Mouse (Mus musculus): Measurements from ENCODE around the gene Atf6b. TPM values are rescaled to one million over a fixed set of nuclear protein-coding genes. Genes with fewer than 3 reads are reported as not detected.
A peak's percentile ranks its signal among the peaks of the same experiment; 100 is the strongest.

Atf6b gene
- total RNA-seq (2012; rRNA removed) (34.3 and 34.5 TPM in 2 replicates), total RNA-seq (2014; rRNA removed) (18.9 and 20.2 TPM in 2 replicates), polyA plus RNA-seq (2012; ENCODE audit: insufficient read length, low read depth) (54.3 and 59.6 TPM in 2 replicates)

- peak within 1 kb of the TSS; percentile 90 for H3K9ac ChIP-seq (ENCODE audit: insufficient read depth, low read depth)
- H3K79me2 ChIP-seq (replicated peaks; ENCODE audit: control insufficient read depth, extremely low read depth, insufficient read depth, poor library complexity, severe bottlenecking), result no peaks in the 10 kb centered on the region; the same call in 1 of the 2 replicates
- peaks cover 27 to 47% of the 10 kb centered on the region in 2 experiments for H3K36me3 ChIP-seq (replicated peaks in 1 of 2; ENCODE audit: control insufficient read depth in 1 of 2, insufficient read depth in 1 of 2, low read length in 1 of 2)
- H3K27ac ChIP-seq (ENCODE audit: insufficient read depth, low read depth), result peak within 1 kb of the TSS; percentile 42; the same call in 1 of the 2 replicates
- DNase-seq (ENCODE audit: extremely low read depth), result peak; percentile 98
- peak within 1 kb of the TSS; percentile 86 to 94 (median 94) for H3K4me3 ChIP-seq (replicated peaks in 1 of 3; ENCODE audit: low read depth in 2 of 3, low read length in 2 of 3, poor library complexity in 1 of 3)
- H3K9me3 ChIP-seq (replicated peaks; ENCODE audit: low read length), result no peaks in the 10 kb centered on the region
- peaks cover 19% of the 10 kb centered on the region for H3K27me3 ChIP-seq (replicated peaks)
- in situ Hi-C loops (cut with MboI; ENCODE audit: low pct_ligation_motif_present, low pct_unique_long_range_greater_than_20kb, low sequenced_read_pairs) (no loop called here), dilution Hi-C loops (cut with MboI; ENCODE audit: extremely low pct_ligation_motif_present, extremely low pct_unique_long_range_greater_than_20kb, low sequenced_read_pairs) (no loop called here)
- H3K4me1 ChIP-seq (ENCODE audit: control insufficient read depth in 1 of 2, insufficient read depth in 2 of 2), result peaks cover 16 to 45% of the 10 kb centered on the region in 2 experiments
- peak within 1 kb of the TSS; percentile 85 for H3K4me2 ChIP-seq (ENCODE audit: insufficient read depth, low read depth, poor library complexity, severe bottlenecking)
- peak; percentile 85 for TF ChIP-seq BHLHE40 (IDR thresholded peaks at IDR 0.05; ENCODE audit: low read depth, low read length)
- peak; percentile 82 for TF ChIP-seq POLR2A (IDR thresholded peaks at IDR 0.05; ENCODE audit: low read depth, low read length)
- peak; percentile 8; the same call in 1 of the 2 replicates for TF ChIP-seq GABPA (IDR thresholded peaks at IDR 0.05; ENCODE audit: insufficient replicate concordance, low read depth, low read length)
- no peak for TF ChIP-seq ZNF384 (IDR thresholded peaks at IDR 0.05; ENCODE audit: low read depth, low read length)
- no peak for TF ChIP-seq ZC3H11A (IDR thresholded peaks at IDR 0.05; ENCODE audit: low read depth, low read length)
- peak; percentile 85; the same call in 1 of the 2 replicates for TF ChIP-seq CHD2 (IDR thresholded peaks at IDR 0.05; ENCODE audit: low read length)
- TF ChIP-seq ETS1 (conservative IDR thresholded peaks at IDR 0.05; ENCODE audit: low read depth, low read length), result no peak
- peak; percentile 31; the same call in 1 of the 2 replicates for TF ChIP-seq NELFE (IDR thresholded peaks at IDR 0.05; ENCODE audit: low read depth, low read length)
- TF ChIP-seq RCOR1 (conservative IDR thresholded peaks at IDR 0.05; ENCODE audit: low read depth, low read length), result no peak
- TF ChIP-seq MAFK (IDR thresholded peaks at IDR 0.05; ENCODE audit: insufficient replicate concordance, low read length), result no peak
- TF ChIP-seq SIN3A (IDR thresholded peaks at IDR 0.05; ENCODE audit: low read length), result peak; percentile 63; the same call in 1 of the 2 replicates
- TF ChIP-seq HCFC1 (IDR thresholded peaks at IDR 0.05; ENCODE audit: low read depth, low read length), result peak; percentile 97
- peak; percentile 96 for TF ChIP-seq USF1 (IDR thresholded peaks at IDR 0.05; ENCODE audit: low read depth, low read length)
- TF ChIP-seq POLR2AphosphoS2 (IDR thresholded peaks at IDR 0.05; ENCODE audit: low read depth, low read length), result no peak; the same call in 1 of the 2 replicates
- peak; percentile 61; the same call in 1 of the 2 replicates for TF ChIP-seq MYC (IDR thresholded peaks at IDR 0.05; ENCODE audit: low read depth, low read length)
- no peak for TF ChIP-seq EP300 (IDR thresholded peaks at IDR 0.05; ENCODE audit: low read length)
- peak; percentile 83 for TF ChIP-seq NRF1 (IDR thresholded peaks at IDR 0.05; ENCODE audit: low read depth, low read length)
- no peak; the same call in 1 of the 2 replicates for TF ChIP-seq ZMIZ1 (IDR thresholded peaks at IDR 0.05; ENCODE audit: low read depth, low read length)
- TF ChIP-seq MEF2A (IDR thresholded peaks at IDR 0.05; ENCODE audit: borderline replicate concordance, low read depth, low read length), result peak; percentile 65; the same call in 1 of the 2 replicates
- TF ChIP-seq MAZ (IDR thresholded peaks at IDR 0.05; ENCODE audit: low read depth, low read length), result no peak
- peak; percentile 95 for TF ChIP-seq USF2 (conservative IDR thresholded peaks at IDR 0.05; ENCODE audit: low read depth, low read length)
- TF ChIP-seq CTCF (conservative IDR thresholded peaks at IDR 0.05 in 1 of 2, IDR thresholded peaks at IDR 0.05 in 1 of 2; ENCODE audit: low read depth in 2 of 2, low read length in 2 of 2), result no peak
- no peak for TF ChIP-seq TBP (conservative IDR thresholded peaks at IDR 0.05; ENCODE audit: low read depth, low read length)
- TF ChIP-seq E2F4 (IDR thresholded peaks at IDR 0.05; ENCODE audit: insufficient replicate concordance, low read depth, low read length), result no peak
- peak; percentile 98 for TF ChIP-seq ELF1 (IDR thresholded peaks at IDR 0.05; ENCODE audit: low read depth, low read length)
- no peak for TF ChIP-seq ZKSCAN1 (IDR thresholded peaks at IDR 0.05; ENCODE audit: borderline replicate concordance, low read depth, low read length)
- TF ChIP-seq PAX5 (IDR thresholded peaks at IDR 0.05; ENCODE audit: low read length), result no peak
- no peak for TF ChIP-seq JUND (conservative IDR thresholded peaks at IDR 0.05; ENCODE audit: low read depth, low read length)
- peak; percentile 95; the same call in 1 of the 2 replicates for TF ChIP-seq KAT2A (IDR thresholded peaks at IDR 0.05; ENCODE audit: insufficient replicate concordance, low read length)
- no peak for TF ChIP-seq UBTF (IDR thresholded peaks at IDR 0.05; ENCODE audit: low read depth, low read length)
- no peak for TF ChIP-seq SMC3 (IDR thresholded peaks at IDR 0.05; ENCODE audit: low read depth, low read length)
- peak; percentile 46; the same call in 1 of the 2 replicates for TF ChIP-seq TCF12 (IDR thresholded peaks at IDR 0.05; ENCODE audit: low read depth, low read length)
- peak; percentile 8; the same call in 1 of the 2 replicates for TF ChIP-seq IRF4 (IDR thresholded peaks at IDR 0.05; ENCODE audit: low read depth, low read length)
- no peak for TF ChIP-seq RAD21 (IDR thresholded peaks at IDR 0.05; ENCODE audit: low read depth, low read length)
- peak; percentile 98 for TF ChIP-seq MAX (IDR thresholded peaks at IDR 0.05; ENCODE audit: low read length)
- no peak for TF ChIP-seq JUN (IDR thresholded peaks at IDR 0.05; ENCODE audit: insufficient read depth, low read depth, low read length)
- no peak for TF ChIP-seq CHD1 (IDR thresholded peaks at IDR 0.05; ENCODE audit: low read depth, low read length)
These were observed at the start of gene Atf6b for GRCm38 (mm10) chr17:34646906-34647787. TSS of gene Atf6b (plus strand) at chr17:34647146.

All from CH12.LX (cell line).